Comparison of ENCODE assay signal across 27 mouse cellular contexts in the genomic region with DNA sequence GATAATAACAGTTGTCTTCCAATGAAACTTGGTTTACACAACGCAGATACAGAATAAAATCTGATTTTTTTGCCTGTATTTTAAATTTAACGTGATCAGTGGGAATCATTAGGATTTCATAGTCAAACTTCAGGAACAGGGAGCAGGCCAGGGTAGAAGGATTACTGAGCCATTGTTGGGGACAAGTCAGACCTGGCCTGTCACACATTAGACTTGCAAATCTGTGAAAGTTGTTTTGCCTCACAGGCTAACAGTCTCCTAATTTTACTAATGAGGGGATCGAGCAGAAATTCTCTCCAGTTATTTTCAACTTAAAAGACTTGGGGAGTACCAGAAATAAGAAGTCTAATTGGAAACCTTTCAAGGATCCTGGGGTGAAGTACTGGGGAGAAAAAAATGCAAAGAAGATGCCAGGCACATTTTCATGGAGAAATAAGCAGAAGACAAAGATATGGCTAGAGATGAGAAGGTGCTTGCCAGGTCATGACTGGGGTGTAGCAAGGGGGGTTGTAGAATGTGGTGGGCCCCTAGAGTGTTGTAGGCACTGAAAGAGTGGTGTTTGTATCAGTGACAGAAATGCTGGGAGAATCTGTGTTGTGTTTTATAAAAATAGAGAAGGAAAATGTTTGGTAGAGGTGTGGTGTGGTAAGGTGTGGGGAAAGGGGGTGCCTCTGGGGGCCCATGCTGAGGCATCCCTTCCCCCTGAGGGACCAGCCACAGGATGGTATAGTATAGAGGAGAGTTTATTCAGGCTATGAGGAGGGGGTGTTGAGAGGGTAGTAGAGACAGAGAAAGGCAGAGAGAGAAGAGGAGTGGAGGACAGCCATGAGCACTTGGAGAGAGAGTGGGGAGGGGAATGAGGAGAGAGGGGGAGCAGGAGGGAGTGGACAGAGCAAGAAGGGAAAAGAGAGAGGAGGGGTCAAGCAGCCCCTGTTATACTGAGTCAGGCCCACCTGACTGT.
A peak's percentile ranks its signal among the peaks of the same experiment; 100 is the strongest.
DNase-seq lines count a peak whose midpoint lies in the region; ATAC-seq and TF ChIP-seq lines count a peak whose summit lies in the region.
"Had no signal": no experiment of that assay in that cellular context is flagged by ENCODE, and none has a peak within 500 bp of the region (broad histone marks: within the 10 kb centered on the region; RNA-seq: fewer than 3 reads in every experiment).

No protein-coding gene starts in this region.

- no peaks in the 10 kb centered on the region for H3K9me3 ChIP-seq in hindbrain, embryonic 13.5 days
- H3K9me3 ChIP-seq in hindbrain, embryonic 10.5 days: no peaks in the 10 kb centered on the region
- no peaks in the 10 kb centered on the region for H3K9me3 ChIP-seq in forebrain, embryonic 14.5 days (replicated peaks; ENCODE audit: control insufficient read depth, low read length)
- no peaks in the 10 kb centered on the region for H3K9me3 ChIP-seq in midbrain, postnatal 0 days (ENCODE audit: low read length)
- H3K9me3 ChIP-seq: limb, embryonic 10.5 days; liver, embryonic 15.5 days; lung, embryonic 15.5 days; neural tube, embryonic 13.5 days; stomach, embryonic 15.5 days had no signal

- H3K9ac ChIP-seq in hindbrain, embryonic 13.5 days: no peak overlapping the region
- no peak overlapping the region for H3K9ac ChIP-seq in forebrain, embryonic 14.5 days (ENCODE audit: low read length)
- no peak overlapping the region for H3K9ac ChIP-seq in midbrain, postnatal 0 days (replicated peaks; ENCODE audit: low read length, poor library complexity, severe bottlenecking)
- H3K9ac ChIP-seq: liver, embryonic 15.5 days; lung, embryonic 15.5 days; neural tube, embryonic 13.5 days; stomach, embryonic 15.5 days had no signal

- H3K4me1 ChIP-seq in hindbrain, embryonic 13.5 days (replicated peaks): 0 out of 2 replicates have a peak, but pooled peaks cover 2% of the 10 kb centered on the region
- peaks cover 4% of the 10 kb centered on the region for H3K4me1 ChIP-seq in hindbrain, embryonic 10.5 days (replicated peaks)
- H3K4me1 ChIP-seq in forebrain, embryonic 14.5 days (ENCODE audit: control insufficient read depth, insufficient read depth, low read length): no peaks in the 10 kb centered on the region
- no peaks in the 10 kb centered on the region for H3K4me1 ChIP-seq in midbrain, postnatal 0 days (ENCODE audit: insufficient read depth, low read length)
- H3K4me1 ChIP-seq: limb, embryonic 10.5 days; liver, embryonic 15.5 days; lung, embryonic 15.5 days; neural tube, embryonic 13.5 days; stomach, embryonic 15.5 days had no signal

- no peak overlapping the region for H3K27ac ChIP-seq in hindbrain, embryonic 13.5 days
- H3K27ac ChIP-seq in hindbrain, embryonic 10.5 days: no peak overlapping the region
- no peak overlapping the region; the same call in 1 of the 2 replicates for H3K27ac ChIP-seq in forebrain, embryonic 14.5 days (ENCODE audit: low read depth, low read length)
- H3K27ac ChIP-seq in midbrain, postnatal 0 days (ENCODE audit: low read depth, low read length): no peak overlapping the region
- H3K27ac ChIP-seq: gastrocnemius, adult 2 months; kidney, postnatal 0 days; layer of hippocampus, adult 2 months; limb, embryonic 10.5 days; liver, embryonic 15.5 days; lung, embryonic 15.5 days; neural tube, embryonic 13.5 days; stomach, embryonic 15.5 days had no signal

- H3K36me3 ChIP-seq in hindbrain, embryonic 13.5 days: no peaks in the 10 kb centered on the region
- H3K36me3 ChIP-seq in hindbrain, embryonic 10.5 days: no peaks in the 10 kb centered on the region
- no peaks in the 10 kb centered on the region for H3K36me3 ChIP-seq in forebrain, embryonic 14.5 days (ENCODE audit: control insufficient read depth, insufficient read depth, low read length)
- no peaks in the 10 kb centered on the region for H3K36me3 ChIP-seq in midbrain, postnatal 0 days (ENCODE audit: insufficient read depth, low read length)
- H3K36me3 ChIP-seq: limb, embryonic 10.5 days; liver, embryonic 15.5 days; lung, embryonic 15.5 days; neural tube, embryonic 13.5 days; stomach, embryonic 15.5 days had no signal

- no peak for DNase-seq in hindbrain, embryonic 10.5 days (ENCODE audit: low spot score)
- DNase-seq in right cerebral cortex, adult 18-20 months: peak; percentile 2
- no peak for DNase-seq in right cerebral cortex, adult 2 months (ENCODE audit: low spot score in 2 of 2)
- peak; percentile 79 for DNase-seq in forebrain, embryonic 14.5 days (ENCODE audit: low spot score)
- DNase-seq in midbrain, postnatal 0 days (ENCODE audit: low spot score): peak; percentile 15
- DNase-seq in thymus, postnatal 25 days: no peak
- DNase-seq in cerebellum, adult 18-20 months: no peak
- DNase-seq: adrenal gland, postnatal 10 days; cerebellum, postnatal 10 days; gastrocnemius, adult 2 months; kidney, adult 18-20 months; liver; lung, postnatal 4 days; retina, postnatal 1 day; thymus, adult 18-20 months; thymus, postnatal 4 days had no signal

- no peak overlapping the region for H3K4me3 ChIP-seq in hindbrain, embryonic 13.5 days
- no peak overlapping the region for H3K4me3 ChIP-seq in hindbrain, embryonic 10.5 days
- no peak overlapping the region for H3K4me3 ChIP-seq in forebrain, embryonic 14.5 days (ENCODE audit: low read depth, low read length)
- no peak overlapping the region for H3K4me3 ChIP-seq in midbrain, postnatal 0 days (ENCODE audit: low read depth, low read length)
- H3K4me3 ChIP-seq: gastrocnemius, adult 2 months; layer of hippocampus, adult 2 months; limb, embryonic 10.5 days; liver, embryonic 15.5 days; lung, embryonic 15.5 days; myocyte; neural tube, embryonic 13.5 days; stomach, embryonic 15.5 days had no signal

- no peak overlapping the region for H3K4me2 ChIP-seq in hindbrain, embryonic 13.5 days
- H3K4me2 ChIP-seq in forebrain, embryonic 14.5 days (ENCODE audit: low read length): no peak overlapping the region
- H3K4me2 ChIP-seq in midbrain, postnatal 0 days (ENCODE audit: low read depth, low read length, poor library complexity, severe bottlenecking): no peak overlapping the region
- H3K4me2 ChIP-seq: liver, embryonic 15.5 days; lung, embryonic 15.5 days; neural tube, embryonic 13.5 days; stomach, embryonic 15.5 days had no signal

- TF ChIP-seq CTCF in midbrain, postnatal 0 days (IDR thresholded peaks at IDR 0.05): no peak

- 52% methylated on average over 3 of the region's 3 CpGs for WGBS in hindbrain, embryonic 13.5 days
- 50% methylated on average over 3 of the region's 3 CpGs for WGBS in hindbrain, embryonic 10.5 days
- 8% methylated on average over 3 of the region's 3 CpGs for WGBS in forebrain, embryonic 14.5 days
- 35% methylated on average over 3 of the region's 3 CpGs for WGBS in midbrain, postnatal 0 days

- peak; percentile 40; the same call in 1 of the 2 replicates for ATAC-seq in hindbrain, embryonic 13.5 days (ENCODE audit: low FRiP score)
- ATAC-seq in forebrain, embryonic 14.5 days: peak; percentile 87
- ATAC-seq in midbrain, postnatal 0 days (ENCODE audit: low FRiP score): no peak
- ATAC-seq: CD4-positive, CD25-positive, alpha-beta regulatory T cell, adult 4 months; Patski had no signal

- no peaks in the 10 kb centered on the region for H3K27me3 ChIP-seq in hindbrain, embryonic 13.5 days
- no peaks in the 10 kb centered on the region for H3K27me3 ChIP-seq in hindbrain, embryonic 10.5 days (ENCODE audit: insufficient read depth, poor library complexity, severe bottlenecking)
- H3K27me3 ChIP-seq in forebrain, embryonic 14.5 days (replicated peaks; ENCODE audit: control insufficient read depth, insufficient read depth, low read length): no peaks in the 10 kb centered on the region
- no peaks in the 10 kb centered on the region for H3K27me3 ChIP-seq in midbrain, postnatal 0 days (ENCODE audit: insufficient read depth, low read length)
- H3K27me3 ChIP-seq: liver, embryonic 15.5 days; lung, embryonic 15.5 days; neural tube, embryonic 13.5 days; Patski; stomach, embryonic 15.5 days had no signal

Comparison
In these comparisons a context has a peak if more than half of its experiments do, and no peak if none do; other contexts are left out.
1. DNase-seq: peak in right cerebral cortex, adult 18-20 months (single experiment), forebrain, embryonic 14.5 days (single experiment) and midbrain, postnatal 0 days (single experiment); none in hindbrain, embryonic 10.5 days (single experiment), right cerebral cortex, adult 2 months (0 of 2), thymus, postnatal 25 days (single experiment) and cerebellum, adult 18-20 months (0 of 2).